Mouse (Mus musculus) CH12.LX (cell line): Measurements from ENCODE around the gene Cep170b.

Source experiments
- CHD2 ChIP-seq: IDR thresholded peaks from 2 replicates; pipeline ENCODE4 v1.6.1; 2011; ENCODE audit warnings: low read length, improper control_type of control experiment
- CTCF ChIP-seq, 2 experiments: IDR thresholded peaks in 1 of 2; conservative IDR thresholded peaks in 1 of 2; 2 replicates each; pipeline ENCODE4 v1.5.1; 2011 to 2012; ENCODE audit warnings: low read depth in 2 of 2, low read length in 2 of 2, improper control_type of control experiment in 1 of 2, inconsistent platforms in 1 of 2, mild to moderate bottlenecking in 1 of 2, moderate library complexity in 1 of 2
- SIN3A ChIP-seq: IDR thresholded peaks from 2 replicates; pipeline ENCODE4 v1.6.1; 2012; ENCODE audit warnings: low read length, improper control_type of control experiment, inconsistent platforms

- no peak for TF ChIP-seq CHD2
- TF ChIP-seq SIN3A: no peak
- TF ChIP-seq CTCF (conservative IDR thresholded peaks at IDR 0.05 in 1 of 2, IDR thresholded peaks at IDR 0.05 in 1 of 2; ENCODE audit: low read depth in 2 of 2, low read length in 2 of 2): no peak
Measured at GRCm38 (mm10) chr12:112723445-112723844, 3.2 kb downstream of the Cep170b start.
